Mouse (Mus musculus): ENCODE measurements at regions not wholly inside any gene's neighbourhood (a gene's known extent, or its start where the extent isn't known, plus 50 kb on each side); places are given as distances from the start of the nearest gene placed in this dataset.

DNA sequence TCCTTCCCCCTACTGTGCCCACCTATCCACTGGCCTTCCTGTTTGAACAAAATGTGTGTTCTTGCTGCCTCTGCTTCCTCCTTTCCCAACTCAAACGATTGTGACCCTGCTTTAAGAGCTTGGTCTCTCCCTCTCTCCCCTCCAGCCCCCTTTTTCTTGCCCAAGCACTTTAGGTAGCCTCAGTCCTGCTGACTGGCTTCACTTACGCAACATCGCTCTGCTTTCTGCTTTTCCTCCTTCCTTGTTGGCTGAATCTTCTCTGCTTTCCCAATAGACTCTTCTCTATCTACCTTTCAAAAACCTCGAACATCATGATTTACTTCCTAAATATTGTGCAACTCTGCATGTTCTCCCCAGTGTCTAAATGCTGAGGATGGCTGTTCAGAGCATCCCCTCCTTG, 2538.4 kb upstream of the Gm7489 start:
- H3K4me2 ChIP-seq (replicated peaks) = no peak overlapping the region
- no peaks in the 10 kb centered on the region for H3K27me3 ChIP-seq
- no peak overlapping the region for H3K9ac ChIP-seq
- H3K36me3 ChIP-seq = no peaks in the 10 kb centered on the region
- H3K4me1 ChIP-seq = no peaks in the 10 kb centered on the region
- no peak for ATAC-seq (ENCODE audit: low FRiP score, low read depth)
- no peak overlapping the region for H3K27ac ChIP-seq
- H3K9me3 ChIP-seq = no peaks in the 10 kb centered on the region
- H3K4me3 ChIP-seq = no peak overlapping the region
- 86% methylated on average over 4 of the region's 4 CpGs for WGBS

- no peak overlapping the region for H3K4me3 ChIP-seq
- no peak overlapping the region for H3K27ac ChIP-seq
- WGBS = 78% methylated on average over 7 of the region's 7 CpGs
- no peaks in the 10 kb centered on the region for H3K36me3 ChIP-seq
- H3K9ac ChIP-seq = no peak overlapping the region
- no peak for ATAC-seq (ENCODE audit: low FRiP score, low read depth)
- H3K4me1 ChIP-seq = no peaks in the 10 kb centered on the region
- H3K4me2 ChIP-seq (replicated peaks) = no peak overlapping the region
- H3K27me3 ChIP-seq = no peaks in the 10 kb centered on the region
- no peaks in the 10 kb centered on the region for H3K9me3 ChIP-seq
Observed at GRCm38 (mm10) chr15:51363391-51363790, 2521.3 kb upstream of the Gm7489 start.

DNA sequence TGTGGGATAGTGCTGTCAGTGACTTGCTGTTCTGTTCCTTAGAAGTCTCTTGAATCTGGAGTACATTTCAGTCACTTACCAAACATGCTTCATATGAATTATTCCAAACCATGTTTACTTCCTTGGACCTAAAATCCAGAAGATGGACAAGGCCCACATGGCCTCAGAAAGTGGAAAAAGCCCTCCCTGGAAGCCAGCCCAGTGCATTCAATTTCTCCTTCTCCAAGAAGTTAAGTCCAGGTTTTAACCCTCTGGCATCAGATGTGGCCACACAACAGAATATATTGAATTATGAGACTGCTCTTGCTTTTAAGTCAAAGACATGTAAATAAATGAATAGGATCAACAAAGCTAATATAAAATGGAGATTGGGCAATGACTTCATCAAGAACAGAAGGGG, 2513.5 kb upstream of the Gm7489 start:
- H3K27ac ChIP-seq = no peak overlapping the region
- H3K27me3 ChIP-seq = no peaks in the 10 kb centered on the region
- H3K9me3 ChIP-seq = no peaks in the 10 kb centered on the region
- no peak overlapping the region for H3K4me3 ChIP-seq
- no peaks in the 10 kb centered on the region for H3K36me3 ChIP-seq
- H3K4me2 ChIP-seq (replicated peaks) = no peak overlapping the region
- H3K9ac ChIP-seq = no peak overlapping the region
- H3K4me1 ChIP-seq = no peaks in the 10 kb centered on the region
- ATAC-seq (ENCODE audit: low FRiP score, low read depth) = no peak

DNA sequence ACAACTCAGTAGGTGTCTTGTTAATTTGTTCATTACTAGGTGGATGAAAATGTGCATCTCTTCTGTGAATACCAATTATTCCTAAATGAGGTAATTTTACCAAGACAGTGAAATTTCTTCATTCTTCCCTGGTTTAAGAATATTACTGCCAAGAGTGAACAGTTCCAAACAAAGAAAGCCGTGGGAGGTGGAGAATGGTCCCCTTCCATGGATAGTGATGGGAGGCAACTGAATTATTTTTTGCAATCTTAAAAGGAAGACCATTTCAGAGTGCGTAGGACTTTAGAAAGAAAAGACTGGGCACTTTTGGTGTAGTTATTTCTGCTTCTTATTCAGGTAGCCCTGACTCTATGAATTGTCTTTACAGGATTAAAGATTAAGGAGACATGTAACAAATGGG, 2494.3 kb upstream of the Gm7489 start:
- Histone ChIP-seq H3K4me2 (replicated peaks) (no peak overlapping the region), H3K4me1 (peaks cover 7% of the 10 kb centered on the region), H3K36me3 (no peaks in the 10 kb centered on the region), H3K27ac (no peak overlapping the region), H3K9ac (no peak overlapping the region), H3K9me3 (no peaks in the 10 kb centered on the region), H3K4me3 (no peak overlapping the region), H3K27me3 (no peaks in the 10 kb centered on the region)
- WGBS = 84% methylated on average over 2 of the region's 2 CpGs
- ATAC-seq (ENCODE audit: low FRiP score, low read depth) = no peak

- Histone ChIP-seq H3K4me3 (no peak overlapping the region), H3K9me3 (no peaks in the 10 kb centered on the region), H3K4me2 (replicated peaks) (no peak overlapping the region), H3K4me1 (peaks cover 7% of the 10 kb centered on the region), H3K27me3 (no peaks in the 10 kb centered on the region), H3K27ac (no peak overlapping the region), H3K9ac (no peak overlapping the region), H3K36me3 (no peaks in the 10 kb centered on the region)
- no peak for ATAC-seq (ENCODE audit: low FRiP score, low read depth)
- WGBS = 93% methylated on average over 2 of the region's 2 CpGs
Observed at GRCm38 (mm10) chr15:51391352-51391751, 2493.4 kb upstream of the Gm7489 start.

DNA sequence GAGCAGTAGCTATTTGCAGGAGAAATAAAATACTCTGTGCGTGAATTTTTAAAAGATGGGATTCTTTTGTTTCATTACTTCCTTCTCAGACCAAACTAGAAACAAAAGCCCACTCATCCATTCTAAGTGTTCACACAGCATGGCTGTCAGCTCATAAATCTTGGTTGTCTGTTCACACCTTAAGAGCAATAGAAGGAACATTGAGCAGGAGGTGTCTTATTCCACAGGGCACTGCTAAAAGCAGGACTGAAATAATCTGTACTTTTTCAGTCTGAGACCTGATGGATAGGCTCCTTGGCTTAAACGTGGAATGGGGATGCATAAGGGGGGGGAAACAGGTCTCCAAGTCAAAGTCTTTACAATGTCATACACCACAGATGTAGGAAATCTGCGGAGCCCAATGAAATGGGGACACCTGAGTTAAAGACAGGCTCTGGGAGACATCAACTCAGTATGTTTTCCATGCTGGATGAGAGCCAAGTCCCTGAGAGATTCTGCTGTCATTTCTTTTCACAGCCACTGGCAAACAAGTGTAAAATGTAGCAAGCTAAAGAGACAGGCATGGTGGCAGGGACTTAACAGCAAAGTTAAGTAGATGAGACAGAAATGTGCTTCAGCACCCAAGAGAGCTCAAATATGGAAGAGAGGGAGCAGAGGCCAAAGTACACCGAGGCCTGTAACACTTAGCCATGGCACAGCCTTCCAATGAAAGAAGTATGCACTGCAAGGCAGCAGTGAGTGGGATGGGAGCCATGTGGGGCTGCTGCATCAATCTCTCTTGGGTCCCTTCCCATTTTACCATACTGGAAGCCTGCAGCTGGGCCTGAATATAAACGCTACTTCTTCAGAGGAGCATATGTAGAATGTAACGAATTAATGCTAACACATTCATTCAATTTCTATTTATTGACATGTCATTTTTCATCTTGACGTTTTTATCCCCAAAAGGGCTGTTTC, 2492.0 kb upstream of the Gm7489 start:
- H3K4me1 ChIP-seq = peaks cover 19% of the 10 kb centered on the region
- no peak overlapping the region for H3K4me2 ChIP-seq (replicated peaks)
- no peaks in the 10 kb centered on the region for H3K36me3 ChIP-seq
- H3K9me3 ChIP-seq = no peaks in the 10 kb centered on the region
- H3K9ac ChIP-seq = no peak overlapping the region
- no peak overlapping the region for H3K27ac ChIP-seq
- H3K27me3 ChIP-seq = no peaks in the 10 kb centered on the region
- ATAC-seq (ENCODE audit: low FRiP score, low read depth) = peak; percentile 48; the same call in 1 of the 2 replicates
- 51% methylated on average over 7 of the region's 7 CpGs for WGBS
- H3K4me3 ChIP-seq = no peak overlapping the region

- H3K36me3 ChIP-seq = no peaks in the 10 kb centered on the region
- 61% methylated on average over 8 of the region's 8 CpGs for WGBS
- peaks cover 21% of the 10 kb centered on the region for H3K4me1 ChIP-seq
- H3K9ac ChIP-seq = no peak overlapping the region
- no peaks in the 10 kb centered on the region for H3K27me3 ChIP-seq
- no peak overlapping the region for H3K27ac ChIP-seq
- H3K4me2 ChIP-seq (replicated peaks) = no peak overlapping the region
- H3K9me3 ChIP-seq = no peaks in the 10 kb centered on the region
- ATAC-seq (ENCODE audit: low FRiP score, low read depth) = no peak
- H3K4me3 ChIP-seq = no peak overlapping the region
Observed at GRCm38 (mm10) chr15:51395961-51396360, 2488.7 kb upstream of the Gm7489 start.

GRCm38 (mm10) chr15:51403581-51403980, 2481.1 kb upstream of the Gm7489 start:
- H3K9ac ChIP-seq = no peak overlapping the region
- no peaks in the 10 kb centered on the region for H3K4me1 ChIP-seq
- H3K27ac ChIP-seq = no peak overlapping the region
- no peak overlapping the region for H3K4me2 ChIP-seq (replicated peaks)
- no peaks in the 10 kb centered on the region for H3K36me3 ChIP-seq
- WGBS = 92% methylated on average over 3 of the region's 3 CpGs
- ATAC-seq (ENCODE audit: low FRiP score, low read depth) = no peak
- H3K4me3 ChIP-seq = no peak overlapping the region
- H3K9me3 ChIP-seq = no peaks in the 10 kb centered on the region
- no peaks in the 10 kb centered on the region for H3K27me3 ChIP-seq

GRCm38 (mm10) chr15:51409791-51410308, 2474.9 kb upstream of the Gm7489 start:
- Histone ChIP-seq H3K27ac (no peak overlapping the region), H3K36me3 (no peaks in the 10 kb centered on the region), H3K9ac (no peak overlapping the region), H3K9me3 (no peaks in the 10 kb centered on the region), H3K4me1 (no peaks in the 10 kb centered on the region), H3K4me2 (replicated peaks) (no peak overlapping the region), H3K4me3 (no peak overlapping the region), H3K27me3 (no peaks in the 10 kb centered on the region)
- 80% methylated on average over 6 of the region's 6 CpGs for WGBS
- no peak for ATAC-seq (ENCODE audit: low FRiP score, low read depth)

GRCm38 (mm10) chr15:51411966-51412365, 2472.7 kb upstream of the Gm7489 start:
- Histone ChIP-seq H3K36me3 (no peaks in the 10 kb centered on the region), H3K4me3 (no peak overlapping the region), H3K9me3 (no peaks in the 10 kb centered on the region), H3K27me3 (no peaks in the 10 kb centered on the region), H3K4me2 (replicated peaks) (no peak overlapping the region), H3K9ac (no peak overlapping the region), H3K4me1 (no peaks in the 10 kb centered on the region), H3K27ac (no peak overlapping the region)
- no peak for ATAC-seq (ENCODE audit: low FRiP score, low read depth)

GRCm38 (mm10) chr15:51442606-51443005, 2442.1 kb upstream of the Gm7489 start:
- Histone ChIP-seq H3K36me3 (no peaks in the 10 kb centered on the region), H3K9ac (no peak overlapping the region), H3K27me3 (no peaks in the 10 kb centered on the region), H3K9me3 (no peaks in the 10 kb centered on the region), H3K4me2 (replicated peaks) (no peak overlapping the region), H3K4me3 (no peak overlapping the region), H3K27ac (no peak overlapping the region), H3K4me1 (no peaks in the 10 kb centered on the region)
- WGBS = 82% methylated on average over 2 of the region's 2 CpGs
- no peak for ATAC-seq (ENCODE audit: low FRiP score, low read depth)

DNA sequence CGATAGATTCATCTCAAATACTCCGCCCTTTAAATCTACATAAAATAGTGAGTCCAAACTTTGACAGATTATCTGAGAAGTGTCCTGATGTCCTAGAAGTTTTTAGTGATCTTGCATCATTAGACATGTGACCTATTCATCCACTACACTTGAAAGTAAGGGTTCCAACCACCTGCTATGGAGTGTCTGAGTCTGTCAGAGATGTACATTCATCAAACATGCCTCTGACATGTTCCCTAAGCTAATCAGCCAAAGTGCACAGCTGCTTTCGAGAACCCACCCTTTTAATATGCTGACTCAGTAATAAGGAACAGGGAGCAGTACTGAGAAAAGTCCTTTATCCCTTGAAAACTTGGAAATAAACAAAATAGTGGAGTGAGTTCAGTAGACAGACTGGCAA, 2414.8 kb upstream of the Gm7489 start:
- WGBS = 78% methylated on average over 3 of the region's 3 CpGs
- no peaks in the 10 kb centered on the region for H3K4me1 ChIP-seq

GRCm38 (mm10) chr15:51471143-51471542, 2413.6 kb upstream of the Gm7489 start:
- no peak overlapping the region for H3K4me3 ChIP-seq
- ATAC-seq (ENCODE audit: low FRiP score, low read depth) = no peak
- H3K4me2 ChIP-seq (replicated peaks) = no peak overlapping the region
- H3K9ac ChIP-seq = no peak overlapping the region
- H3K36me3 ChIP-seq = no peaks in the 10 kb centered on the region
- WGBS = 76% methylated on average over 1 of the region's 1 CpGs
- no peaks in the 10 kb centered on the region for H3K9me3 ChIP-seq
- H3K4me1 ChIP-seq = no peaks in the 10 kb centered on the region
- H3K27me3 ChIP-seq = no peaks in the 10 kb centered on the region
- no peak overlapping the region for H3K27ac ChIP-seq

More for the DNA sequence above, 2414.8 kb upstream of the Gm7489 start:
- Histone ChIP-seq H3K36me3 (no peaks in the 10 kb centered on the region), H3K27ac (no peak overlapping the region), H3K4me3 (no peak overlapping the region), H3K9me3 (no peaks in the 10 kb centered on the region), H3K27me3 (no peaks in the 10 kb centered on the region), H3K9ac (no peak overlapping the region), H3K4me2 (replicated peaks) (no peak overlapping the region)
- ATAC-seq (ENCODE audit: low FRiP score, low read depth) = no peak

All from limb, embryonic 13.5 days (tissue).